Mouse (Mus musculus) cerebellum, adult 2 months (tissue): ENCODE data around the gene Actn1.

Source experiments
- CTCF ChIP-seq: fragments of 200-500 bp; IDR thresholded peaks from 2 replicates; pipeline ENCODE4 v1.5.1; 2011; ENCODE audit warnings: low read depth, mild to moderate bottlenecking, control low read depth, low read length, moderate library complexity, borderline replicate concordance; ENCODE audit not compliant: insufficient read depth
- POLR2A ChIP-seq: fragments of 200-500 bp; IDR thresholded peaks from 2 replicates; pipeline ENCODE4 v1.6.1; 2011; ENCODE audit warnings: low read length, control low read depth, borderline replicate concordance; ENCODE audit not compliant: insufficient read depth

- TF ChIP-seq CTCF (no peak), POLR2A (no peak)
Observed at GRCm38 (mm10) chr12:80136264-80136930, 123.8 kb downstream of the Actn1 start.
